In the genomic region with DNA sequence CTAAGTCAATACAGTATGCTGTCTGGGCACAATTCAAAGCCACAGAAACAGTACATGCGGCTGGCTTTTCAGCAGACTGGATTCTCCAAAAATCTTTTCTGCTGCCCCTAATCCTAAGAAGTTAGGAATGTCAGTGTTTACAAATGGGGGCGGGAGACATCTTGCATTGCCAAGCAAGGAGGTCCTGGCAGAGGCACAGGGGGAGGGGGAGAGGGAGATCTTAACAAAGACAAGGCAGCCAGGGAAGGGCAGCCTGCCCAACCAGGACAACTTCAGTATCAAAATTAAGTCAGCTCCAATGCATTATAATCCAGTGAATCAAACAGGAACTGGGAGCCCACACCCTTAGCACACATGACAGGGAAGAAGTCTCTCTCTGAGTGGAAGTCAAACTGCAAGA, we compare ENCODE assay signal across 14 mouse cellular contexts.
DNase-seq lines count a peak whose midpoint lies in the region; ATAC-seq and TF ChIP-seq lines count a peak whose summit lies in the region.
"Had no signal": no experiment of that assay in that cellular context is flagged by ENCODE, and none has a peak within 500 bp of the region (broad histone marks: within the 10 kb centered on the region; RNA-seq: fewer than 3 reads in every experiment).

No protein-coding gene starts in this region.

- TF ChIP-seq CTCF in stomach, postnatal 0 days (IDR thresholded peaks at IDR 0.05; ENCODE audit: low read depth) = no peak

- no peak overlapping the region for H3K4me3 ChIP-seq in intestine, embryonic 16.5 days (ENCODE audit: low read length)
- H3K4me3 ChIP-seq in stomach, postnatal 0 days (ENCODE audit: low read depth, low read length) = no peak overlapping the region
- H3K4me3 ChIP-seq: embryonic facial prominence, embryonic 12.5 days; neural tube, embryonic 12.5 days had no signal

- no peak for TF ChIP-seq EP300 in stomach, postnatal 0 days (optimal IDR thresholded peaks at IDR 0.05)

- 18% methylated on average over 2 of the region's 2 CpGs for WGBS in intestine, embryonic 16.5 days
- WGBS in stomach, postnatal 0 days = 13% methylated on average over 2 of the region's 2 CpGs

- peaks cover 15% of the 10 kb centered on the region for H3K36me3 ChIP-seq in intestine, embryonic 16.5 days (ENCODE audit: control insufficient read depth, insufficient read depth, low read length)
- peaks cover 12% of the 10 kb centered on the region for H3K36me3 ChIP-seq in stomach, postnatal 0 days (ENCODE audit: control insufficient read depth, insufficient read depth, low read length)

- no peak for ATAC-seq in intestine, embryonic 16.5 days
- peak; percentile 27; the same call in 1 of the 2 replicates for ATAC-seq in stomach, postnatal 0 days (ENCODE audit: low FRiP score, low TSS enrichment)
- ATAC-seq: liver, postnatal 0 days; Patski had no signal

- peaks cover 52% of the 10 kb centered on the region for H3K4me1 ChIP-seq in intestine, embryonic 16.5 days (ENCODE audit: control insufficient read depth, insufficient read depth, low read length)
- 0 out of 2 replicates have a peak, but pooled peaks cover 4% of the 10 kb centered on the region for H3K4me1 ChIP-seq in stomach, postnatal 0 days (replicated peaks; ENCODE audit: control insufficient read depth, insufficient read depth)

- 0 out of 2 replicates have a peak overlapping the region, but pooled peaks have one; percentile 6 for H3K4me2 ChIP-seq in intestine, embryonic 16.5 days (ENCODE audit: low read depth, low read length)
- 0 out of 2 replicates have a peak overlapping the region, but pooled peaks have one; percentile 23 for H3K4me2 ChIP-seq in stomach, postnatal 0 days (replicated peaks; ENCODE audit: low read depth)
- H3K4me2 ChIP-seq: embryonic facial prominence, embryonic 12.5 days; neural tube, embryonic 12.5 days had no signal

- H3K27ac ChIP-seq in intestine, embryonic 16.5 days (ENCODE audit: low read length) = peak overlapping the region; percentile 44
- H3K27ac ChIP-seq in stomach, postnatal 0 days (replicated peaks) = peak overlapping the region; percentile 30; the same call in 1 of the 2 replicates
- H3K27ac ChIP-seq: embryonic facial prominence, embryonic 12.5 days; neural tube, embryonic 12.5 days had no signal

- no peak overlapping the region for H3K9ac ChIP-seq in intestine, embryonic 16.5 days (ENCODE audit: low read depth, low read length)
- no peak overlapping the region for H3K9ac ChIP-seq in stomach, postnatal 0 days (ENCODE audit: low read length)
- H3K9ac ChIP-seq: embryonic facial prominence, embryonic 12.5 days; liver, postnatal 0 days; neural tube, embryonic 12.5 days had no signal

- DNase-seq in cerebellum, postnatal 14 days = peak; percentile 30 to 48
- no peak for DNase-seq in cerebellum, adult 9-10 months
- DNase-seq in right cerebral cortex, postnatal 4 days = peak; percentile 45
- no peak for DNase-seq in right cerebral cortex, postnatal 14 days
- no peak for DNase-seq in stomach, postnatal 0 days (ENCODE audit: low spot score)
- no peak for DNase-seq in layer of hippocampus, adult 18-20 months (ENCODE audit: low spot score in 2 of 2)
- no peak for DNase-seq in cerebellum, adult 11-12 months
- DNase-seq: B cell, adult 2 months; kidney, adult 9 months; liver, postnatal 0 days had no signal

- H3K9me3 ChIP-seq in intestine, embryonic 16.5 days (ENCODE audit: control insufficient read depth, low read length) = no peaks in the 10 kb centered on the region
- H3K9me3 ChIP-seq in stomach, postnatal 0 days (ENCODE audit: control insufficient read depth, low read length) = no peaks in the 10 kb centered on the region
- H3K9me3 ChIP-seq: embryonic facial prominence, embryonic 12.5 days; neural tube, embryonic 12.5 days had no signal

- H3K27me3 ChIP-seq in intestine, embryonic 16.5 days (replicated peaks; ENCODE audit: control insufficient read depth, insufficient read depth, low read length) = no peaks in the 10 kb centered on the region
- H3K27me3 ChIP-seq in stomach, postnatal 0 days (ENCODE audit: control insufficient read depth, insufficient read depth, low read length) = no peaks in the 10 kb centered on the region
- H3K27me3 ChIP-seq: embryonic facial prominence, embryonic 12.5 days; neural tube, embryonic 12.5 days; Patski had no signal

Comparison
In these comparisons a context has a peak if more than half of its experiments do, and no peak if none do; other contexts are left out.
1. DNase-seq: peak in cerebellum, postnatal 14 days (2 of 2) and right cerebral cortex, postnatal 4 days (single experiment); none in cerebellum, adult 9-10 months (single experiment), right cerebral cortex, postnatal 14 days (single experiment), stomach, postnatal 0 days (single experiment), layer of hippocampus, adult 18-20 months (0 of 2) and cerebellum, adult 11-12 months (single experiment).